Mouse (Mus musculus): ENCODE data around the gene Stk39. TPM values are rescaled to one million over a fixed set of nuclear protein-coding genes. Genes with fewer than 3 reads are reported as not detected.

Gene Stk39
- polyA plus RNA-seq, 1 experiment from 2014 or later: 1.3 TPM

- Histone ChIP-seq H3K36me3 (ENCODE audit: control insufficient read depth, insufficient read depth) (no peaks in the 10 kb centered on the region), H3K4me3 (ENCODE audit: low read depth, low read length) (no peak overlapping the region), H3K9me3 (replicated peaks; ENCODE audit: control insufficient read depth, low read length) (no peaks in the 10 kb centered on the region), H3K4me2 (ENCODE audit: low read depth, low read length) (no peak overlapping the region), H3K27me3 (ENCODE audit: control insufficient read depth, insufficient read depth, low read depth, low read length) (no peaks in the 10 kb centered on the region), H3K4me1 (ENCODE audit: control insufficient read depth, low read depth, low read length) (no peaks in the 10 kb centered on the region), H3K9ac (ENCODE audit: low read depth, low read length) (no peak overlapping the region), H3K27ac (ENCODE audit: low read length) (no peak overlapping the region)
- whole genome bisulfite sequencing (ENCODE audit: insufficient replicate concordance): 50% methylated on average over 16 of the region's 16 CpGs
- ATAC-seq (ENCODE audit: low read depth): no peak
Observed at GRCm38 (mm10) chr2:68405163-68405715, 66.8 kb downstream of the Stk39 start.

GRCm38 (mm10) chr2:68404274-68405162 lies 67.5 kb downstream of the Stk39 start:
- no peak overlapping the region for H3K9ac ChIP-seq (ENCODE audit: low read depth, low read length)
- no peaks in the 10 kb centered on the region for H3K27me3 ChIP-seq (ENCODE audit: control insufficient read depth, insufficient read depth, low read depth, low read length)
- no peaks in the 10 kb centered on the region for H3K9me3 ChIP-seq (replicated peaks; ENCODE audit: control insufficient read depth, low read length)
- no peak overlapping the region for H3K27ac ChIP-seq (ENCODE audit: low read length)
- 53% methylated on average over 18 of the region's 18 CpGs for WGBS (ENCODE audit: insufficient replicate concordance)
- H3K4me2 ChIP-seq (ENCODE audit: low read depth, low read length): no peak overlapping the region
- H3K4me3 ChIP-seq (ENCODE audit: low read depth, low read length): no peak overlapping the region
- no peaks in the 10 kb centered on the region for H3K36me3 ChIP-seq (ENCODE audit: control insufficient read depth, insufficient read depth)
- no peaks in the 10 kb centered on the region for H3K4me1 ChIP-seq (ENCODE audit: control insufficient read depth, low read depth, low read length)
- no peak for ATAC-seq (ENCODE audit: low read depth)

DNA sequence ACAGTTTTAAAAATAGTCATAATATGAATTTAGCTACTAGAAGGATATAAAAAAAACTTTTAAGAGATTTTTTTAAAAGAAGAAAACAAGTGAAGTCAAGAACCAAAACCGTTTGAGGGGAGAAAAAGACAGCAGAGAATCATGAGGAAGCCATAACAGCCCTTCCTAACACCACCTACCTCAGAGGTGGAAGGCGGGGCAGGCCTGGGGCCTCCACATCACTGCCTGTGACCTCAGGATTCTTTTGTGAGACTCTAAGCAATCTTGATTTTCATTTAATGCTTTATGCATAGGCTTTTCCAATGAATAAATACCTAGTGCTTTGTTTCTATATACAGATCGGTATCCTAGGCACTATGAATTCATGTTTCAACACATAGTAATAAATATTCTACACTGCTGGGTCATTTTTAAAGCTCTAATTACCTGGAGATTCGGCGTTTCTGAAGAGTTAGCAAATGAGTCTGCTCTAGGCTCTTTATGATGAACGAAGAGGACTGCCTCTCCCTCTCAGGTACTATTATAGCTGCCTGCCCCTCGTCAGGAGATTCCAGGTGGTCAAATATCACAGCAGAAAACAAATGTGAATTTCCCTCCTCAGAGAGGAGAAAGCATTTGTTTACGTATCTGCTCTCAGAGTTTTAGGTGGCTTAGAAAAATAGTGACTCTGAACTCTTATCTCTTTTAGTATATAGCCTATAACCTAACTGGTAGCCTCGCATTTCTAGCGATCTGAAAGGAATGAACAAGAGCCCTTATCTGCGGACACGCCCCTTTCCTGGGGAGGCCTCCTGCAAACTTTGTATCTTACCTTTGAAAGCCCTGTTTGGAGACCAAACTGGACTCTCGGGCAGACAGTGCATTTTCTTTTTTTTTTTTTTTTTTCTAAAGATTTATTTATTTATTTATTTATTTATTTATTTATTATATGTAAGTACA lies 78.2 kb downstream of the Stk39 start:
- Histone ChIP-seq H3K4me1 (ENCODE audit: control insufficient read depth, low read depth, low read length) (no peaks in the 10 kb centered on the region; the same call in 1 of the 2 replicates), H3K36me3 (ENCODE audit: control insufficient read depth, insufficient read depth) (no peaks in the 10 kb centered on the region), H3K9ac (ENCODE audit: low read depth, low read length) (no peak overlapping the region), H3K9me3 (replicated peaks; ENCODE audit: control insufficient read depth, low read length) (no peaks in the 10 kb centered on the region), H3K4me2 (ENCODE audit: low read depth, low read length) (no peak overlapping the region), H3K27me3 (ENCODE audit: control insufficient read depth, insufficient read depth, low read depth, low read length) (no peaks in the 10 kb centered on the region), H3K4me3 (ENCODE audit: low read depth, low read length) (no peak overlapping the region), H3K27ac (ENCODE audit: low read length) (no peak overlapping the region)
- no peak for ATAC-seq (ENCODE audit: low read depth)
- 54% methylated on average over 13 of the region's 13 CpGs for WGBS (ENCODE audit: insufficient replicate concordance)

GRCm38 (mm10) chr2:68387824-68388582 lies 84.1 kb downstream of the Stk39 start:
- no peak for ATAC-seq (ENCODE audit: low read depth)
- Histone ChIP-seq H3K27me3 (ENCODE audit: control insufficient read depth, insufficient read depth, low read depth, low read length) (no peaks in the 10 kb centered on the region), H3K27ac (ENCODE audit: low read length) (no peak overlapping the region), H3K4me2 (ENCODE audit: low read depth, low read length) (no peak overlapping the region), H3K36me3 (ENCODE audit: control insufficient read depth, insufficient read depth) (no peaks in the 10 kb centered on the region), H3K9me3 (replicated peaks; ENCODE audit: control insufficient read depth, low read length) (no peaks in the 10 kb centered on the region), H3K4me3 (ENCODE audit: low read depth, low read length) (no peak overlapping the region), H3K9ac (ENCODE audit: low read depth, low read length) (no peak overlapping the region), H3K4me1 (ENCODE audit: control insufficient read depth, low read depth, low read length) (no peaks in the 10 kb centered on the region)
- 70% methylated on average over 14 of the region's 14 CpGs for WGBS (ENCODE audit: insufficient replicate concordance)

- ATAC-seq (ENCODE audit: low read depth): no peak
- Histone ChIP-seq H3K27ac (ENCODE audit: low read length) (no peak overlapping the region), H3K4me2 (ENCODE audit: low read depth, low read length) (no peak overlapping the region), H3K27me3 (ENCODE audit: control insufficient read depth, insufficient read depth, low read depth, low read length) (no peaks in the 10 kb centered on the region), H3K9ac (ENCODE audit: low read depth, low read length) (no peak overlapping the region), H3K4me1 (ENCODE audit: control insufficient read depth, low read depth, low read length) (peaks cover 9% of the 10 kb centered on the region), H3K9me3 (replicated peaks; ENCODE audit: control insufficient read depth, low read length) (no peaks in the 10 kb centered on the region), H3K4me3 (ENCODE audit: low read depth, low read length) (no peak overlapping the region), H3K36me3 (ENCODE audit: control insufficient read depth, insufficient read depth) (no peaks in the 10 kb centered on the region)
- WGBS (ENCODE audit: insufficient replicate concordance): 75% methylated on average over 10 of the region's 10 CpGs
Observed at GRCm38 (mm10) chr2:68386313-68386863, 85.7 kb downstream of the Stk39 start.

DNA sequence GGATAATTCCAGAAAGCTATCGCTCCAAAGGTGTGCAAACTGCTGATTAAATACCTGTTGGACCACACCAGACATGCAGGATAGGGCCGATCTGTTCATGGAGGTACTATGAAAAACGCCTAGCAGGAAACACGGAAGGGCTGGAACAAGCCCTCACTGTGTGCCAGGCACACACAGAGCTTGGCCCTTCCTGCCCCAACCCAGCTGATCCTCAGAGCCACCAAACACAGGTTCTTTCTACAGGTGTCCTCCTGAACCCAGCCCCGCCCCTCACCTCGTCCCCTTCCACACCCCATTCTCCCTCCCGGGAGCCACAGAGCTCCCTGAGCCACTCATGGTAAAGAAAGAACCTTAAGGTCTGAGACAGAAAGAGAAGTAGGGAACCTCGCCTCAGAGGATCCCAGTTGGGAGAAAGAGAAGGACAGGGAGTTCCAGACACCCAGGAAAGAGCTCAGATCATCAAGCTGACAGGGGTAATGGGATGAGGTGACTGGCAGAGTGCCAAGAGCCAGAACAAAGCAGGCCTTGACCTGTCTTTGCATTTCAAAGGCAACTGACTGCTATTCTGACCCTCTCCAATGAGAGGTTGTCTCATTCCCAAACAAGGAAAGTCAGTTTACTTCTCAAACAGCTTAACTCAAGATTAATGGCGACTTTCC lies 86.3 kb downstream of the Stk39 start:
- peaks cover 9% of the 10 kb centered on the region for H3K4me1 ChIP-seq (ENCODE audit: control insufficient read depth, low read depth, low read length)
- no peak overlapping the region for H3K4me2 ChIP-seq (ENCODE audit: low read depth, low read length)
- ATAC-seq (ENCODE audit: low read depth): no peak
- no peaks in the 10 kb centered on the region for H3K27me3 ChIP-seq (ENCODE audit: control insufficient read depth, insufficient read depth, low read depth, low read length)
- no peak overlapping the region for H3K4me3 ChIP-seq (ENCODE audit: low read depth, low read length)
- no peak overlapping the region for H3K27ac ChIP-seq (ENCODE audit: low read length)
- H3K9me3 ChIP-seq (replicated peaks; ENCODE audit: control insufficient read depth, low read length): no peaks in the 10 kb centered on the region
- WGBS (ENCODE audit: insufficient replicate concordance): 63% methylated on average over 9 of the region's 9 CpGs
- no peaks in the 10 kb centered on the region for H3K36me3 ChIP-seq (ENCODE audit: control insufficient read depth, insufficient read depth)
- no peak overlapping the region for H3K9ac ChIP-seq (ENCODE audit: low read depth, low read length)

GRCm38 (mm10) chr2:68383964-68384363 lies 88.1 kb downstream of the Stk39 start:
- Histone ChIP-seq H3K36me3 (ENCODE audit: control insufficient read depth, insufficient read depth) (no peaks in the 10 kb centered on the region), H3K27ac (ENCODE audit: low read length) (no peak overlapping the region), H3K4me2 (ENCODE audit: low read depth, low read length) (no peak overlapping the region), H3K27me3 (ENCODE audit: control insufficient read depth, insufficient read depth, low read depth, low read length) (no peaks in the 10 kb centered on the region), H3K9me3 (replicated peaks; ENCODE audit: control insufficient read depth, low read length) (no peaks in the 10 kb centered on the region), H3K4me3 (ENCODE audit: low read depth, low read length) (no peak overlapping the region), H3K4me1 (ENCODE audit: control insufficient read depth, low read depth, low read length) (peaks cover 9% of the 10 kb centered on the region), H3K9ac (ENCODE audit: low read depth, low read length) (no peak overlapping the region)
- WGBS (ENCODE audit: insufficient replicate concordance): 72% methylated on average over 4 of the region's 4 CpGs
- no peak for ATAC-seq (ENCODE audit: low read depth)
